32 mouse cellular contexts compared by ENCODE assay signal in genomic region chr1:78210568-78210967, GRCm38 (mm10). TPM values are rescaled to one million over a fixed set of nuclear protein-coding genes. Genes with fewer than 3 reads are reported as not detected.
DNase-seq lines count a peak whose midpoint lies in the region; ATAC-seq and TF ChIP-seq lines count a peak whose summit lies in the region.
"Had no signal": no experiment of that assay in that cellular context is flagged by ENCODE, and none has a peak within 500 bp of the region (broad histone marks: within the 10 kb centered on the region; RNA-seq: fewer than 3 reads in every experiment).

No protein-coding gene starts in this region.

- H3K4me1 ChIP-seq in forebrain, embryonic 10.5 days = peaks cover 1% of the 10 kb centered on the region; the same call in 1 of the 2 replicates
- peaks cover under 1% of the 10 kb centered on the region for H3K4me1 ChIP-seq in forebrain, embryonic 16.5 days (replicated peaks; ENCODE audit: control insufficient read depth, insufficient read depth, low read length)
- peaks cover 18% of the 10 kb centered on the region for H3K4me1 ChIP-seq in midbrain, embryonic 10.5 days
- no peaks in the 10 kb centered on the region for H3K4me1 ChIP-seq in midbrain, postnatal 0 days (ENCODE audit: insufficient read depth, low read length)
- H3K4me1 ChIP-seq in embryonic facial prominence, embryonic 11.5 days (ENCODE audit: control insufficient read depth, insufficient read depth, low read length) = no peaks in the 10 kb centered on the region
- H3K4me1 ChIP-seq: embryonic facial prominence, embryonic 12.5 days; liver, embryonic 15.5 days had no signal

- no peak overlapping the region for H3K4me2 ChIP-seq in forebrain, embryonic 16.5 days (ENCODE audit: low read length)
- H3K4me2 ChIP-seq in midbrain, postnatal 0 days (ENCODE audit: low read depth, low read length, poor library complexity, severe bottlenecking) = no peak overlapping the region
- no peak overlapping the region for H3K4me2 ChIP-seq in embryonic facial prominence, embryonic 11.5 days (ENCODE audit: low read depth, low read length)
- H3K4me2 ChIP-seq: embryonic facial prominence, embryonic 12.5 days; forebrain, embryonic 13.5 days; heart, embryonic 11.5 days; liver, embryonic 15.5 days; lung, embryonic 15.5 days had no signal

- H3K36me3 ChIP-seq in forebrain, embryonic 10.5 days (replicated peaks) = no peaks in the 10 kb centered on the region
- no peaks in the 10 kb centered on the region for H3K36me3 ChIP-seq in forebrain, embryonic 16.5 days (ENCODE audit: control insufficient read depth, insufficient read depth)
- no peaks in the 10 kb centered on the region for H3K36me3 ChIP-seq in midbrain, embryonic 10.5 days
- H3K36me3 ChIP-seq in midbrain, postnatal 0 days (ENCODE audit: insufficient read depth, low read length) = no peaks in the 10 kb centered on the region
- no peaks in the 10 kb centered on the region for H3K36me3 ChIP-seq in embryonic facial prominence, embryonic 11.5 days (replicated peaks; ENCODE audit: control insufficient read depth, insufficient read depth, low read depth, low read length)
- H3K36me3 ChIP-seq: embryonic facial prominence, embryonic 12.5 days; liver, embryonic 15.5 days; lung, embryonic 15.5 days had no signal

- no peak overlapping the region for H3K9ac ChIP-seq in forebrain, embryonic 16.5 days (replicated peaks; ENCODE audit: low read depth, low read length)
- no peak overlapping the region for H3K9ac ChIP-seq in midbrain, postnatal 0 days (replicated peaks; ENCODE audit: low read length, poor library complexity, severe bottlenecking)
- H3K9ac ChIP-seq in embryonic facial prominence, embryonic 11.5 days (replicated peaks; ENCODE audit: low read length) = no peak overlapping the region
- H3K9ac ChIP-seq: embryonic facial prominence, embryonic 12.5 days; forebrain, embryonic 13.5 days; liver, embryonic 15.5 days; lung, embryonic 15.5 days had no signal

- DNase-seq in forebrain, embryonic 10.5 days (ENCODE audit: extremely low spot score, low spot score) = peak; percentile 32
- no peak for DNase-seq in midbrain, embryonic 10.5 days (ENCODE audit: low spot score)
- no peak for DNase-seq in midbrain, postnatal 0 days (ENCODE audit: low spot score)
- DNase-seq in embryonic facial prominence, embryonic 11.5 days (ENCODE audit: low spot score) = no peak
- DNase-seq in retina, embryonic 14.5 days (ENCODE audit: low spot score) = peak; percentile 35
- DNase-seq in ovary, postnatal 36 days (ENCODE audit: low spot score) = no peak
- DNase-seq in urinary bladder, postnatal 14 days (ENCODE audit: low spot score) = no peak
- DNase-seq: adrenal gland, postnatal 10 days; cerebellum, postnatal 25 days; gastrocnemius, adult 2 months; kidney, adult 9 months; kidney, postnatal 36 days; layer of hippocampus, adult 9-11 months; liver; lung, postnatal 36 days; right cerebral cortex, postnatal 25 days had no signal

- no peak for ATAC-seq in forebrain, embryonic 16.5 days
- no peak for ATAC-seq in midbrain, postnatal 0 days (ENCODE audit: low FRiP score)
- no peak for ATAC-seq in embryonic facial prominence, embryonic 11.5 days (replicated peaks; ENCODE audit: insufficient number of reproducible peaks, low FRiP score, low TSS enrichment, low read depth)
- ATAC-seq: forebrain, embryonic 13.5 days; intestine, embryonic 16.5 days had no signal

- peaks cover 100% of the 10 kb centered on the region for H3K27me3 ChIP-seq in forebrain, embryonic 10.5 days (ENCODE audit: poor library complexity, severe bottlenecking)
- peaks cover 87% of the 10 kb centered on the region for H3K27me3 ChIP-seq in forebrain, embryonic 16.5 days (replicated peaks; ENCODE audit: control insufficient read depth, insufficient read depth, low read length)
- H3K27me3 ChIP-seq in midbrain, embryonic 10.5 days (ENCODE audit: low read depth, poor library complexity, severe bottlenecking) = peaks cover 100% of the 10 kb centered on the region
- H3K27me3 ChIP-seq in midbrain, postnatal 0 days (ENCODE audit: insufficient read depth, low read length) = peaks cover 71% of the 10 kb centered on the region
- H3K27me3 ChIP-seq in embryonic facial prominence, embryonic 11.5 days (ENCODE audit: control insufficient read depth, insufficient read depth, low read length) = peaks cover 69% of the 10 kb centered on the region

- no peaks in the 10 kb centered on the region for H3K9me3 ChIP-seq in forebrain, embryonic 10.5 days
- H3K9me3 ChIP-seq in forebrain, embryonic 16.5 days (ENCODE audit: control insufficient read depth, low read length) = no peaks in the 10 kb centered on the region; the same call in 1 of the 2 replicates
- no peaks in the 10 kb centered on the region for H3K9me3 ChIP-seq in midbrain, embryonic 10.5 days (replicated peaks)
- no peaks in the 10 kb centered on the region for H3K9me3 ChIP-seq in midbrain, postnatal 0 days (ENCODE audit: low read length)
- no peaks in the 10 kb centered on the region for H3K9me3 ChIP-seq in embryonic facial prominence, embryonic 11.5 days (replicated peaks; ENCODE audit: control insufficient read depth, low read length)
- H3K9me3 ChIP-seq: embryonic facial prominence, embryonic 12.5 days; forebrain, embryonic 13.5 days; liver, embryonic 15.5 days; lung, embryonic 15.5 days had no signal

- TF ChIP-seq CTCF in midbrain, postnatal 0 days (IDR thresholded peaks at IDR 0.05) = no peak

- 1% methylated on average over 15 of the region's 15 CpGs for WGBS in forebrain, embryonic 10.5 days
- WGBS in forebrain, embryonic 16.5 days = 1% methylated on average over 15 of the region's 15 CpGs
- under 1% methylated on average over 15 of the region's 15 CpGs for WGBS in midbrain, embryonic 10.5 days
- 1% methylated on average over 15 of the region's 15 CpGs for WGBS in midbrain, postnatal 0 days
- WGBS in embryonic facial prominence, embryonic 11.5 days = under 1% methylated on average over 15 of the region's 15 CpGs

- H3K27ac ChIP-seq in forebrain, embryonic 10.5 days = no peak overlapping the region
- no peak overlapping the region for H3K27ac ChIP-seq in forebrain, embryonic 16.5 days (ENCODE audit: low read length)
- H3K27ac ChIP-seq in midbrain, embryonic 10.5 days (replicated peaks) = no peak overlapping the region
- H3K27ac ChIP-seq in midbrain, postnatal 0 days (ENCODE audit: low read depth, low read length) = no peak overlapping the region
- no peak overlapping the region for H3K27ac ChIP-seq in embryonic facial prominence, embryonic 11.5 days (replicated peaks; ENCODE audit: low read depth, low read length)
- H3K27ac ChIP-seq: embryonic facial prominence, embryonic 12.5 days; forebrain, embryonic 13.5 days; gastrocnemius, adult 2 months; liver, embryonic 15.5 days; lung, embryonic 15.5 days had no signal

- H3K4me3 ChIP-seq in forebrain, embryonic 10.5 days = no peak overlapping the region
- H3K4me3 ChIP-seq in forebrain, embryonic 16.5 days (replicated peaks; ENCODE audit: low read length) = no peak overlapping the region
- H3K4me3 ChIP-seq in midbrain, embryonic 10.5 days = peak overlapping the region; percentile 29
- H3K4me3 ChIP-seq in midbrain, postnatal 0 days (ENCODE audit: low read depth, low read length) = no peak overlapping the region
- 0 out of 2 replicates have a peak overlapping the region, but pooled peaks have one; percentile 5 for H3K4me3 ChIP-seq in embryonic facial prominence, embryonic 11.5 days (ENCODE audit: low read depth, low read length)
- H3K4me3 ChIP-seq: embryonic facial prominence, embryonic 12.5 days; erythroblast, embryonic 14.5 days; forebrain, embryonic 13.5 days; gastrocnemius, adult 2 months; liver, embryonic 15.5 days; lung, embryonic 15.5 days; myocyte had no signal

RNA-seq across cellular contexts. Expression of gene Pax3, which starts 13.6 kb away (rescaled TPM):
- polyA plus RNA-seq in forebrain, embryonic 10.5 days (2016; fragmentation: Nextera tagmentation; extraction: Ambion mirVana) = 12.2 and 13.0 TPM in 2 replicates
- 0.22 TPM in 1 of 2 replicates, not detected in the other for polyA plus RNA-seq in forebrain, embryonic 16.5 days (2015; fragmentation: Nextera tagmentation; extraction: Ambion mirVana)
- polyA plus RNA-seq in midbrain, embryonic 10.5 days (2016; fragmentation: Nextera tagmentation; extraction: Ambion mirVana) = 33.6 and 34.3 TPM in 2 replicates
- 5.3 and 5.8 TPM in 2 replicates for total RNA-seq in midbrain, postnatal 0 days (2014; rRNA removed)
- 4.4 and 4.5 TPM in 2 replicates for polyA plus RNA-seq in midbrain, postnatal 0 days (2015; fragmentation: Nextera tagmentation; extraction: Ambion mirVana)
- polyA plus RNA-seq in embryonic facial prominence, embryonic 11.5 days (2014; fragmentation: Nextera tagmentation; extraction: Ambion mirVana) = 16.2 and 17.3 TPM in 2 replicates
- total RNA-seq: gastrocnemius, adult 2 months; hematopoietic stem cell, adult 5-6 weeks; left cerebral cortex, adult 18-20 months; left cerebral cortex, postnatal 36 days; megakaryocyte-erythroid progenitor cell, adult 5-6 weeks had no signal
- polyA plus RNA-seq: erythroblast, embryonic 14.5 days; frontal cortex, adult 2 months; gonadal fat pad, adult 2 months; intestine, embryonic 16.5 days; urinary bladder, adult 2 months had no signal

Comparison
In these comparisons a context has a peak if more than half of its experiments do, and no peak if none do; other contexts are left out.
1. H3K4me3 ChIP-seq: peak in midbrain, embryonic 10.5 days (single experiment) and embryonic facial prominence, embryonic 11.5 days (single experiment); none in forebrain, embryonic 10.5 days (single experiment), forebrain, embryonic 16.5 days (single experiment) and midbrain, postnatal 0 days (single experiment).
2. DNase-seq: peak in forebrain, embryonic 10.5 days (single experiment) and retina, embryonic 14.5 days (single experiment); none in midbrain, embryonic 10.5 days (single experiment), midbrain, postnatal 0 days (single experiment), embryonic facial prominence, embryonic 11.5 days (single experiment), ovary, postnatal 36 days (single experiment) and urinary bladder, postnatal 14 days (single experiment).